Mouse (Mus musculus): ENCODE results near the gene Hspe1.
A peak's percentile ranks its signal among the peaks of the same experiment; 100 is the strongest.
"Not testable (repeated sequence)": the region's sequence is repeated elsewhere in the genome, so short reads cannot be mapped to it uniquely, and the experiment has no call there.

Hspe1 gene

GRCm38 (mm10) chr1:55086868-55087400 is 998 bp upstream of the Hspe1 start:
- DNase-seq, result no peak

GRCm38 (mm10) chr1:55087401-55087904 is 479 bp upstream of the Hspe1 start:
- DNase-seq, result peak in 1 of 2 experiments; percentile 59

DNA sequence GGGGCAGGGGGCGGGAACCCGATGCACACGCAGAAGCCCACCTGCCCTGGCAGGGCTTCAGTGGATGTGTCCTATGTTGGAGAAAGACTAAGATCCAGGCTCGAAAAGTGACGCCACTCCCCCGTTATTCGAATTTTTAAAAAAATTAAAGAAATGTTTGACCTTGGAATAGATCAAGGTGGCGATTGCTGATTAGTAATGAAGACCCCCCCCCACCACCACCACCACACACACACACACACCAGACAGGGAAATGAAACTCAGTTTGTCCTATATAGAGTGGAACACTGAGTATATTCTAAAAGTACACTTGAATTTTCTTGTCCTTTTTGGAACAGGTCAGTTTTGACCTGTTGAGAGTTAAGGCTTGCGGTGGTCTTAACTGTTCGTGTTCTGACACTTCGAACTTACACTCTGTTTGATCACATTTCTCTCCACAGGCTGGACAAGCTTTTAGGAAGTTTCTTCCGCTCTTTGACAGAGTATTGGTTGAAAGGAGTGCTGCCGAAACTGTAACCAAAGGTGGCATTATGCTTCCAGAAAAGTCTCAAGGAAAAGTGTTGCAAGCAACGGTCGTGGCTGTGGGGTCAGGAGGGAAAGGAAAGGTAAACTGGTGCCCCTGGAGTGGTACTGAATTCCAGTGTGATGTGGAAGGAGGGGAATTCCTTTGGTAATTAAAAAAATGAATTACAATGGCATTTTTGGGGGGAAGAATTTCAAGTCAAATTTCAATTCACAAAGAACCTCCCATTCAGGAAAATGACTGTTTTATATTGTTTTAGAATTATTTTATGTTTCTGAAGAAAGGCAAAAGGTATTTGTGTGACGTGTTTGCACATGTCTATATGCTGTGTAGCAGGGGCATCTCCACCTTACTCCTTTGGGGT is 922 bp downstream of the Hspe1 start:
- no peak for DNase-seq

- no peak for DNase-seq
Observed at GRCm38 (mm10) chr1:55089498-55090064, 1.6 kb downstream of the Hspe1 start.

- DNase-seq, result no peak
Observed at GRCm38 (mm10) chr1:55092056-55092455, 4.1 kb downstream of the Hspe1 start.

- DNase-seq, result no peak
Observed at GRCm38 (mm10) chr1:55092469-55092868, 4.5 kb downstream of the Hspe1 start.

DNA sequence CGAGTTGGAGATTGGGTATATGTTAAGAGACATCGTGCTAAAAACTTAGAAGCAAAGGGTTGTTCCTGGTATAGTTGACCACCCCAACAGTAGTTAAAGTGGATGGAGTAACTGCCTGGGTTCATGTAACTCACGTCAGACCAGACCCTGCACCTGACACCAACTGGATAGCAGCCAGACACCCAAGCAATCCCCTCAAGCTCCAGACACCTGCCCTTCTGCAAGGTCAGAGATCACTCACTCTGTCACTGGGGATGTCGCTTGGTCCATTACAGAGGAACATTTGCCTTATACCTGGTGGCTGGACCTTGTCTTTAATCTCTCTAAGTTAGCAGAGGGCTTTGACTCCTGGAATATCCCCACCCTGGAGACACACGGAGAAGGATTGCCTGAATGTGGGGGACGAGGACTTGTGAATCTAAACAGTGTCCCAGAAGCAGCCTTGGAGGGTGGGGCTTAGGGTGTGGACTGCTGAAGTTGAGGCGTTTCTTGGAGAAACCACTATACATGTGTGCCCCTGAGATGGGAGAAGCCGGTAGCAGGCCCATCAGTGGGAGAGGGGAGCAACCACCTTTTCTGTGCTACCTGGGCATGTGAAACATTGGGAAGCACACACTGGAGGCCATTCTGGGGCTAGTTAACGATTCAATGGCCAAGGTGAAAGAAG is 19.1 kb downstream of the Hspe1 start:
- DNase-seq, result no peak

- no peak for DNase-seq
Observed at GRCm38 (mm10) chr1:55107644-55108043, 19.7 kb downstream of the Hspe1 start.

DNA sequence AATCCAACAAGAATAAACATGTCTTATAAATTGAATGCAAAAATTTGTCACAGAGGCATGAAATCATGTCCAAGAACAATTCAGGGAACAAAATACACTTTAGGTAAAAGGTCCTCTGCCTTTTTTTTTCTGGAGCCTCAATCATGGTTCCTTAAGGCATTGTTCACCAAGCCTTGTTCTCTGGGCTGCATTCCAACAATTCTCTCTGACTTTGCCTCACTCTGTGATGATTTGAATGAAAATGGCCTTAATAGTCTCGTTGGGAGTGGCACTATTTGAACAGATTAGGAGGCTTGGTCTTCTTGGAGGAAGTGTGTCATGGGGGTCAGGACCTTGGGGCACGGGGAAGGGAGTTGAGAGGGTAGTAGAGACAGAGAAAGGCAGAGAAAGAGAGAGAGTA is 20.5 kb downstream of the Hspe1 start:
- no peak for DNase-seq

- no peak for DNase-seq
Observed at GRCm38 (mm10) chr1:55109066-55109766, 21.3 kb downstream of the Hspe1 start.

GRCm38 (mm10) chr1:55123046-55123445 is 35.1 kb downstream of the Hspe1 start:
- DNase-seq, result no peak

DNA sequence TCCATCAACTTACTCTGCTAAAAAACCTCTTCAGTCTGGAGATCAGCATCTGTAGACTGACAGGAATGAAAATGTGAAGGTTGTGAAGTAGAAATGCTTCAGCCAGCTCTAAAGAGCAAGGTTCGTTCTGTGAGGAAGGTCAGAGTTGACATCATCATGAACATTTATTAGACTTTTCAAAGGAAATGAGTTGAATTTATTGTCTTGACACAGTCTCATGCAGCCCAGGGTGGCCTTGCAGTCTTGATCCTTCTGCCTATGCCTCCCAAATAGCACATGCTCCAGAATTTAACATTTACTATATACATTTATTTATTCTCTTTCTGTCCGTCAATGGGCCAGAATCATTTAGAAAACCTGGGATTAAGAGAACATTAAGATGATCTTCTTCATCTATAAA is 35.6 kb downstream of the Hspe1 start:
- DNase-seq, result no peak

- not testable (repeated sequence) for DNase-seq
Observed at GRCm38 (mm10) chr1:55124136-55124535, 36.2 kb downstream of the Hspe1 start.

DNA sequence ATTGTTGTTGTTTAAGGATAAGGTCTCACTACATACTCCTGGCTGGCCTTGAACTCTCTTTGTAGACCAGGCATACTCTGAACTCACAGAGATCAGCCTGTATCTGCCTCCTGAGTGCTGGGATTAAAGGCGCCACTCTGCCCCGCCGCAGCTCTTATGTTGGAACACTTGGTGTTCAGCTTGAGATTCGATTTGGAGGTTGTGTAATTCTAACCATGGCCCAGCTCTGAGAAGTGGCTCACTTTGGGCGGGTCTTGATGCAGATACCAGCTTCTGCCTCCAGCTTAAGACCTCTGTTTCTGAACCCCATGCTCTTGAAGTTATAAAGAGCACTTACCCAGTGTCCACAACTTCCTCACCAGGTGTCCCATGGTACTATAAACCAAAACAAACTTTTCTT is 41.8 kb downstream of the Hspe1 start:
- DNase-seq, result no peak

DNA sequence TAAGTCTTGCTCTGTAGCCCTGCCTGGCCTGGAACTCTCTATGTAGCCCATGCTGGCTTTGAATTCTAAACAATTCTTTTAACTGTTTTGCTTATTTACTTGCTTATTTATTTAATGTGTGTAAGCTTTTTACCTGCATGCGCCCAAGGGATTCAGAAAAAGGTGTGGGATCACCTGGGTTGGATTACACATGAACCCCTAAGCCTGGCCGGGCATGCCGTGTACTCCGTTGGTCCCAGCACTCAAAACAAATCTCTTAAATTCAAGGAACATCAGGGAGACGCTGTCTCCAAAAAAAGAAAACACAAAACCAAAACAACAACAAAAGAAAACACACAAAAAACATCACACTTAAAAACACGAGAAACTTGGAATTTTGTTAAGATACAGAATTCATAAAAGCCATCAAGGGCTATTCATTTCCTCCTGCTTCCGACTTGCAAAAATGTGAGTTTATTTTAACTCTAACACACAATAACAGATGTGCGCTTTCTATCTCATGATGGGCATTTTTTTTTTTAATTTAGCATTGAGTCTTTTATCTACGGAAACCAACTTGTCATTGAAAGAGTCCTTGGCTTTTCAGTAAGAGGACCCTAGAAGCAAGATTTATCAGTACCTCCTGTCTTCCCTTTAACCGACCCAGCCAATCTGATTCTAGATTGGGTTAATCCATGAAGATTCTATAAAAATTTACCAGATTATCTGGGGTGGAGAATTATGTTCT is 42.4 kb downstream of the Hspe1 start:
- DNase-seq, result peak in 1 of 2 experiments; percentile 25

DNA sequence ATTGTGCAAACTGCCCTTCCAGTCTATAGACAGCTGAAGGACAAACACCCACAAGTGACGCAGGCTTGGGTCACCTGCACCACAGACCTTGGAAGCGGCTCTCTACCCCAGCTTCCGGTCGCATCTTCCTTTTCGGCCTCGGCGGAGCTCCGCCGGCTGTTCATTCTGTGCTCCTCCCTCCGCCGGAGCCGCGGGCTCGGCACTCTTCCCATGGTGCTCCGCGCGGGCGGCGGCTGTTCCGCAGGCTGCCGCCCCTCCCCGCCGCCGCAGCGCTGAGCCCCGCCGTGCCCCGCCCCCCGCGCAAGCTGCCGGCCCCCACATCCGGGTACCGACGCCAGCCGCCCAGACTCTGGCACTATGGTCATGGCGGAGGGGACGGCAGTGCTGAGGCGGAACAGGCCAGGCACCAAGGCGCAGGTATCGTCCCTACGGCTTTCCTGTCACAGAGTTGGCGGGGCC is 43.0 kb downstream of the Hspe1 start, which contains the start of gene Mob4:
Gene Mob4, plus strand, starts transcription at position 289 of the 459 bp plus-strand sequence.
- peak; percentile 92 to 98 for DNase-seq

- no peak for DNase-seq
Observed at GRCm38 (mm10) chr1:55131424-55132014, 43.6 kb downstream of the Hspe1 start.

GRCm38 (mm10) chr1:55132308-55132707 is 44.4 kb downstream of the Hspe1 start:
- DNase-seq, result no peak

DNA sequence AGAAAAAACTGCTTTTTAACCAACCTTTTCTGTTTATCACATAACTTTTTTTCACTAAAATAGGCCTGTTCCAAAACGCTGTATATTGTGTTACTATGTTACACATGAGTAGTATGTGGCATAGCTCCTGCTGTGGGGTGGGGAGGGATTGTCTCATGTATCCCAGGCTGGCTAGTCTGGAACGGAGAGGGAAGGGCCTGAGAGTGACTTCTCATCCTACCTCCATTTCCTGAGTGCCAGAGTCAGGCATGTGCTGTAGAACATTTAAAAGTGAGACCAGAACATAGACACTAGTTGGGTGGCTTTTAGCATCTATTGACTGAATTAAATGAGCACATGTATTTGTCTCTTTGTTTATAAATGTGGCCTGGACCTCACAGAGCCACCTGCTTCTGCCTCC is 45.2 kb downstream of the Hspe1 start:
- DNase-seq, result no peak

DNA sequence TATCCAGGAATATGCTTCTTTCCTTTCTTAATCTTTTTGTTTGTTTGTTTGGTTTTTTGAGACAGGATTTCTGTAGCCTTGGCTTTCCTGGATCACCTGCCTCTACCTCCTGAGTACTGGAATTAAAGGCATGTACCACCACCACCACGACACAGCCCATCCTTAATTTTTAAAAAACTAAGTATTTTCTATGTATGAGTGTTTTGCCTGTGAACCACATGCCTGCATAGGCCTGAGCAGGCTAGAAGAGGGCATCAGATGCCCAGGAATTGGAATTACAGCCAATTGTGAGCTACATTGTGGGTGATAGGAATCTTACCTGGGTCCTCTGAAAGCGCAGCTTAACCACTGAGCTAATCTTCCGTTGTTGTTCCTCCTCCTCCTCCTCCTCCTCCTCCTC is 46.4 kb downstream of the Hspe1 start:
- no peak for DNase-seq

- no peak for DNase-seq
Observed at GRCm38 (mm10) chr1:55135846-55136245, 47.9 kb downstream of the Hspe1 start.
